Mouse (Mus musculus): Measurements from ENCODE around the gene Olfr1484. TPM values are rescaled to one million over a fixed set of nuclear protein-coding genes. Genes with fewer than 3 reads are reported as not detected.

Olfr1484 gene
- total and polyA plus RNA-seq, 3 experiments: not detected

Other genes with a start within 250 kb of the Olfr1484 start
- gene Olfr1466, start 244.6 kb upstream of the Olfr1484 start, total RNA-seq (2012; rRNA removed): not detected in 2 replicates
- gene Olfr1466, start 244.6 kb upstream of the Olfr1484 start, total RNA-seq (2014; rRNA removed): not detected in 2 replicates
- gene Olfr1466, start 244.6 kb upstream of the Olfr1484 start, polyA plus RNA-seq (2012; ENCODE audit: insufficient read length, low read depth): not detected in 2 replicates
- not detected in 2 replicates for gene Olfr1467, start 221.3 kb upstream of the Olfr1484 start, total RNA-seq (2012; rRNA removed)
- not detected in 2 replicates for gene Olfr1467, start 221.3 kb upstream of the Olfr1484 start, total RNA-seq (2014; rRNA removed)
- not detected in 2 replicates for gene Olfr1467, start 221.3 kb upstream of the Olfr1484 start, polyA plus RNA-seq (2012; ENCODE audit: insufficient read length, low read depth)
- not detected in 2 replicates for gene Olfr1469, start 175.7 kb upstream of the Olfr1484 start, total RNA-seq (2012; rRNA removed)
- gene Olfr1469, start 175.7 kb upstream of the Olfr1484 start, total RNA-seq (2014; rRNA removed): not detected in 2 replicates
- gene Olfr1469, start 175.7 kb upstream of the Olfr1484 start, polyA plus RNA-seq (2012; ENCODE audit: insufficient read length, low read depth): not detected in 2 replicates
- gene Olfr1471, start 140.1 kb upstream of the Olfr1484 start, total RNA-seq (2012; rRNA removed): not detected in 2 replicates
- gene Olfr1471, start 140.1 kb upstream of the Olfr1484 start, total RNA-seq (2014; rRNA removed): not detected in 2 replicates
- not detected in 2 replicates for gene Olfr1471, start 140.1 kb upstream of the Olfr1484 start, polyA plus RNA-seq (2012; ENCODE audit: insufficient read length, low read depth)
- gene Olfr1472, start 127.4 kb upstream of the Olfr1484 start, total RNA-seq (2012; rRNA removed): not detected in 2 replicates
- not detected in 2 replicates for gene Olfr1472, start 127.4 kb upstream of the Olfr1484 start, total RNA-seq (2014; rRNA removed)
- gene Olfr1472, start 127.4 kb upstream of the Olfr1484 start, polyA plus RNA-seq (2012; ENCODE audit: insufficient read length, low read depth): not detected in 2 replicates
- not detected in 2 replicates for gene Olfr1474, start 113.9 kb upstream of the Olfr1484 start, total RNA-seq (2012; rRNA removed)
- not detected in 2 replicates for gene Olfr1474, start 113.9 kb upstream of the Olfr1484 start, total RNA-seq (2014; rRNA removed)
- not detected in 2 replicates for gene Olfr1474, start 113.9 kb upstream of the Olfr1484 start, polyA plus RNA-seq (2012; ENCODE audit: insufficient read length, low read depth)
- not detected in 2 replicates for gene Olfr1475, start 103.3 kb upstream of the Olfr1484 start, total RNA-seq (2012; rRNA removed)
- not detected in 2 replicates for gene Olfr1475, start 103.3 kb upstream of the Olfr1484 start, total RNA-seq (2014; rRNA removed)
- not detected in 2 replicates for gene Olfr1475, start 103.3 kb upstream of the Olfr1484 start, polyA plus RNA-seq (2012; ENCODE audit: insufficient read length, low read depth)
- not detected in 2 replicates for gene Olfr1477, start 83.0 kb upstream of the Olfr1484 start, total RNA-seq (2012; rRNA removed)
- not detected in 2 replicates for gene Olfr1477, start 83.0 kb upstream of the Olfr1484 start, total RNA-seq (2014; rRNA removed)
- not detected in 2 replicates for gene Olfr1477, start 83.0 kb upstream of the Olfr1484 start, polyA plus RNA-seq (2012; ENCODE audit: insufficient read length, low read depth)
- not detected in 2 replicates for gene Olfr1480, start 55.6 kb upstream of the Olfr1484 start, total RNA-seq (2012; rRNA removed)
- not detected in 2 replicates for gene Olfr1480, start 55.6 kb upstream of the Olfr1484 start, total RNA-seq (2014; rRNA removed)
- not detected in 2 replicates for gene Olfr1480, start 55.6 kb upstream of the Olfr1484 start, polyA plus RNA-seq (2012; ENCODE audit: insufficient read length, low read depth)
- gene Olfr1487, start 33.9 kb downstream of the Olfr1484 start, total RNA-seq (2012; rRNA removed): not detected in 2 replicates
- not detected in 2 replicates for gene Olfr1487, start 33.9 kb downstream of the Olfr1484 start, total RNA-seq (2014; rRNA removed)
- gene Olfr1487, start 33.9 kb downstream of the Olfr1484 start, polyA plus RNA-seq (2012; ENCODE audit: insufficient read length, low read depth): not detected in 2 replicates
- not detected in 2 replicates for gene Olfr1489, start 48.1 kb downstream of the Olfr1484 start, total RNA-seq (2012; rRNA removed)
- not detected in 2 replicates for gene Olfr1489, start 48.1 kb downstream of the Olfr1484 start, total RNA-seq (2014; rRNA removed)
- not detected in 2 replicates for gene Olfr1489, start 48.1 kb downstream of the Olfr1484 start, polyA plus RNA-seq (2012; ENCODE audit: insufficient read length, low read depth)
- not detected in 2 replicates for gene Olfr1490, start 67.6 kb downstream of the Olfr1484 start, total RNA-seq (2012; rRNA removed)
- not detected in 2 replicates for gene Olfr1490, start 67.6 kb downstream of the Olfr1484 start, total RNA-seq (2014; rRNA removed)
- not detected in 2 replicates for gene Olfr1490, start 67.6 kb downstream of the Olfr1484 start, polyA plus RNA-seq (2012; ENCODE audit: insufficient read length, low read depth)
- gene Olfr1491, start 113.8 kb downstream of the Olfr1484 start, total RNA-seq (2012; rRNA removed): not detected in 2 replicates
- not detected in 2 replicates for gene Olfr1491, start 113.8 kb downstream of the Olfr1484 start, total RNA-seq (2014; rRNA removed)
- not detected in 2 replicates for gene Olfr1491, start 113.8 kb downstream of the Olfr1484 start, polyA plus RNA-seq (2012; ENCODE audit: insufficient read length, low read depth)
- gene Olfr1493-ps1, start 139.8 kb downstream of the Olfr1484 start, total RNA-seq (2012; rRNA removed): not detected in 2 replicates
- not detected in 2 replicates for gene Olfr1493-ps1, start 139.8 kb downstream of the Olfr1484 start, total RNA-seq (2014; rRNA removed)
- not detected in 2 replicates for gene Olfr1493-ps1, start 139.8 kb downstream of the Olfr1484 start, polyA plus RNA-seq (2012; ENCODE audit: insufficient read length, low read depth)
- not detected in 2 replicates for gene Olfr1494, start 156.2 kb downstream of the Olfr1484 start, total RNA-seq (2012; rRNA removed)
- not detected in 2 replicates for gene Olfr1494, start 156.2 kb downstream of the Olfr1484 start, total RNA-seq (2014; rRNA removed)
- not detected in 2 replicates for gene Olfr1494, start 156.2 kb downstream of the Olfr1484 start, polyA plus RNA-seq (2012; ENCODE audit: insufficient read length, low read depth)
- not detected in 2 replicates for gene Olfr1495, start 181.1 kb downstream of the Olfr1484 start, total RNA-seq (2012; rRNA removed)
- not detected in 2 replicates for gene Olfr1495, start 181.1 kb downstream of the Olfr1484 start, total RNA-seq (2014; rRNA removed)
- gene Olfr1495, start 181.1 kb downstream of the Olfr1484 start, polyA plus RNA-seq (2012; ENCODE audit: insufficient read length, low read depth): not detected in 2 replicates
- gene Olfr1496, start 194.4 kb downstream of the Olfr1484 start, total RNA-seq (2012; rRNA removed): not detected in 2 replicates
- gene Olfr1496, start 194.4 kb downstream of the Olfr1484 start, total RNA-seq (2014; rRNA removed): not detected in 2 replicates
- gene Olfr1496, start 194.4 kb downstream of the Olfr1484 start, polyA plus RNA-seq (2012; ENCODE audit: insufficient read length, low read depth): not detected in 2 replicates
- gene Olfr1497, start 214.7 kb downstream of the Olfr1484 start, total RNA-seq (2012; rRNA removed): not detected in 2 replicates
- gene Olfr1497, start 214.7 kb downstream of the Olfr1484 start, total RNA-seq (2014; rRNA removed): not detected in 2 replicates
- not detected in 2 replicates for gene Olfr1497, start 214.7 kb downstream of the Olfr1484 start, polyA plus RNA-seq (2012; ENCODE audit: insufficient read length, low read depth)
- gene Olfr1499, start 235.9 kb downstream of the Olfr1484 start, total RNA-seq (2012; rRNA removed): not detected in 2 replicates
- not detected in 2 replicates for gene Olfr1499, start 235.9 kb downstream of the Olfr1484 start, total RNA-seq (2014; rRNA removed)
- not detected in 2 replicates for gene Olfr1499, start 235.9 kb downstream of the Olfr1484 start, polyA plus RNA-seq (2012; ENCODE audit: insufficient read length, low read depth)
- not detected in 2 replicates for gene Olfr1500, start 247.0 kb downstream of the Olfr1484 start, total RNA-seq (2012; rRNA removed)
- not detected in 2 replicates for gene Olfr1500, start 247.0 kb downstream of the Olfr1484 start, total RNA-seq (2014; rRNA removed)
- gene Olfr1500, start 247.0 kb downstream of the Olfr1484 start, polyA plus RNA-seq (2012; ENCODE audit: insufficient read length, low read depth): not detected in 2 replicates